Mouse (Mus musculus) layer of hippocampus, adult 9-10 months (tissue): ENCODE data around the gene Traf3.

Experiments used
- DNase-seq: peaks from one replicate; pipeline ENCODE4 v3.0.0; 2022; ENCODE audit warnings: low spot score

The Traf3 gene

DNA sequence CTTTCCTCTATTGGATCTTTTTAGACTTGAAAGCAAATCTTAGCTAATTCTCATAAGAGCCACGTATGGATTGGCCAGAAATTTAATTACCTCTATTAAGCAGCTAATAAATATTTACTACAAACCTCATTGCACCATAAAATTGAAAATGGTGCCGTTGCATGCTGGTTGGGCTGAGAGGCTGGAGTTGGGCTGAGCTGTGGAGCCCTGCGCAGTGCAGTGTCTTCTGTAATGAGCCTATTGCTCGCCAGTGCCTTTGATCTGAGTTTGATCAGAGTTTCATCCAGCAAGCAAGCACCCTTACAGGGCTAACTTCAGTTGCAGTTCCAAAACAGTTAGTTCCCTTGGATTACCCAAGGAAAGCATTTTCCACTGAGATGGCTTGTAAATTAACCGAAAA lies 12.2 kb upstream of the Traf3 start:
- DNase-seq, result no peak

GRCm38 (mm10) chr12:111154641-111155040 lies 11.5 kb upstream of the Traf3 start:
- DNase-seq, result no peak

DNA sequence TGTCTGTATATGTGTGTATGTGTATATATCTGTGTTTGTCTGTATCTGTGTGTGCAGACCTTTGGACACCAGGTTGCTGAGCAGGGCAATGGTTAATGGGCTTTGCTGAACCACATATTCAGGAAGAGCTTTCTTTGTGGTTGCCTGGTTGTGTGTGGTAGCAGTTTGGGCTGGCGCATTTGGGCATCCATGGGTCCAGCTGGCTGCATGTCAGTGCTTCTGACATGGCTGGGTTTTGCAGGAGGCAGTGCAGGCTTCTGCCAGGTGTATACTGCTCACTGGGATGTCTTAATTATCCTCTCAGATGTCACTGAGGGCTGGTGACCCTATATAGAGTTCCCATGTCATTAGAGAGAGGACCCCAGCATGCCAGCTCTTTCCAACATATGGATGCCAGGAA lies 10.4 kb upstream of the Traf3 start:
- DNase-seq, result no peak

- DNase-seq, result no peak
Observed at GRCm38 (mm10) chr12:111159659-111160428, 6.3 kb upstream of the Traf3 start.

DNA sequence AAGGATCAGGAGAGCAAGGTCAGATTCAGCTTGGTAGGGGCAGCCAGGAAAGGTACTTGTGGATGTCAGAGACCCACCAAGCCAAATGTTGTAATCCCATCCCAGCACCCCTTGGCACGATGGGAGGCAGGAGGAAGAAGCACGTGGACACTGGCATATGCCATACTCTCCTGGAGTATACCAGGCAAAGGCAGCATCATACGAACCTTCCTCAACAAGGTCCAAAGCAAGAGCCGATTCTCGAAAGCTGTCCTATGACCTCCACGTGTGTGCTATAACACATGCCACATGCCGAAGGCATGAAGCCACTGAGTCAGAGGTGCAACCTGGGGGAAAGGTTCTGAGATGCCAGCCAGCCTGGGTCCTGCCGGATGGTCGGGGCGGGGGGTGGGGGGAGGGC lies 5.3 kb upstream of the Traf3 start:
- no peak for DNase-seq

DNA sequence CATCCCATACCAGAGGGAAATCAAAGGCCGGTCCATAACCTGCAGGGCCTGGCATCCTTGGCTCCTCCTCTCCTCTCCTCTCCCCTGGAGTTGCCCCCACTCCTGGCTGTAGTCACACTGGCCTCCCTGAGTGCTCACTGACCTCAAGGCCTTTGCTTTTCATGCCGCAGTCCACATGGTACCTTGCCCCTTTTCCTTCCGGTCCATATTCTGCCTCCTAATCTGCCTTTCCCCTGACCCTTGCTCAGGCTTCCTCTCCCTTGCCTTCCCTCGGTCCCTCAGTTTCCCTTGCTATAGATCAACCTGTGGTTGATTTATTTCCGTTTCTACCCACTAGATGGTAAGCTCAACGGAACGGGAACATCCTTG lies 4.2 kb upstream of the Traf3 start:
- DNase-seq, result no peak

- DNase-seq, result no peak
Observed at GRCm38 (mm10) chr12:111162312-111163061, 3.7 kb upstream of the Traf3 start.

DNA sequence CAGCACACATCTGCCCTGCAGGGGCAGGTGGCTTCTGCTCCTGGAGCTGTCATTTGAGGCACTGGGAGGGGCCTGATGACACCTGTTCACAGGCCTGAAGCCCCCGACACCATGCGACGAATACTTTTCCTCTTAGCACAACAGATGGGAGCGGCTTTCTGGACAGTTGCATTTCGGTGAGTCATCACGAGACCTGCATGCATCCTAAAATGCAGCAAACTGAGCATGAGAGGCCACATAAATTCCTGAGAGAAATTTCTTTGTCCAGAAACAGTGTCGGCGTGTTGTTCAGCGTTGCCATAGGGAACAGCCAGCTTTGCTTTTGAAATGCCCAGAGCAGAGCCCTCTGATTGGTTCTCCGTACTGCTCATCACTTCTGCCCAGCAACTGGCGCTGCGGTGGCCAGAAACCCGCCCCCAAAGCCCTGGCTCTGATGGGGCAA lies 1.8 kb upstream of the Traf3 start:
- DNase-seq, result peak; percentile 90

DNA sequence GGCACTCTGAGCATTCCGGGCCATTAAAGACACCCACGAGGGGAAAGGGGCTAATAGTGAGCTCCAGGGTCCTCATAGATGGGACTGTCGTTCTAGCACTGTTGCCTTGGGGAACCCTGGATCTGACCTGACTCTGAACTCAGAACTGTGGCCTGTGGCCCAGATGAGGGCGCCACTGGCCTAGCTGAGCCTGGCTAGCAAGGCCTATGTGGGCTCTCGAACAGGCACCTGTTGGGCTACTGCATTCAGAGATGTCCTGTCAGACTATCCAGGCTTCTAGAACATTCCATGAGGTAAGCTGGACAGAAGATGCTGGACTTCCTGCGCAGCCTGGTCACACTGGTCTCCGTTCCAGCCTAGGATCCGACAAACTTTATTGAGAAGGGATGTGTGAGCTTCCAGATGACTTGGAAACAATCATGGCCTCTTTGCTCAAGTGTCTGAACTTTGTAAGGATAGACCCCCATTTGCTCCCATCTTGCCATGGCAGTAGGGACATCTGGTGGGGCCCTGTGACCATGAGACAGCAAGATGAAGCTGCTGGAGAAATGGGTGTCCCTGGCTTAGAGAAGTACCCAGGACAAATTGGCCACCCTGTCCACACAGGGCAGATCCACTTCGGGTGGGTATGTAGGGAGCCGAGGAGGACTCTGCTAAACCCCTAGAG lies 891 bp upstream of the Traf3 start:
- DNase-seq, result no peak

DNA sequence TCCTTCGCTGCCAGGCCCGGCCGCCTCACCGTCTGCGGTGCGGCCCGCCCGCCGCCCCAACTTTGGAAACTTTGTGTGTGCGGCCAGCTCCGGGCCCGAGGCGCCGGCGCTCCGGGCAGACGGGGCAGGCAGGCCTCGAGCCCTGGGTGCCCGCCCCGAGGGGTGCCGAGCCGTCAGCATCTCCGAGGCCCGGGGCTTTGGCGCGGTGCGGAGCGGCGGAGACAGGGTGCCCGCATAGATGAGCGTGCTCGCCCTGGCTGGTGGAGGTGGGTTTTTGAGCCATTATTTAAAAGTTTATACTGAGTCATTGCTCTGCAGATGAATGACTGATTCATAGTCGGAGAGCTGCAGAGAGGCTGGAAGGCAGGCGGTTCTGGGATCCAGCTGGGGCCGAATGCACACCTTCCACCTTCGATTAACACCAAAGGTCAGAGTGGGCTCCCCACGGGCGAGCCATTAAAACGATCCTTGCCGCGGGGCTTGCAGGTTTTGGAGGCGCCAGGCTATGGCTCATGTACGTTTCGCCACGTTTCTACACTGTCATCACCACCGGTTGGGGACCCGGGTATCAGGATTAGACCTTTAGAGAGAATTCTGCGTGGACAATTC lies 615 bp downstream of the Traf3 start:
- DNase-seq, result no peak

DNA sequence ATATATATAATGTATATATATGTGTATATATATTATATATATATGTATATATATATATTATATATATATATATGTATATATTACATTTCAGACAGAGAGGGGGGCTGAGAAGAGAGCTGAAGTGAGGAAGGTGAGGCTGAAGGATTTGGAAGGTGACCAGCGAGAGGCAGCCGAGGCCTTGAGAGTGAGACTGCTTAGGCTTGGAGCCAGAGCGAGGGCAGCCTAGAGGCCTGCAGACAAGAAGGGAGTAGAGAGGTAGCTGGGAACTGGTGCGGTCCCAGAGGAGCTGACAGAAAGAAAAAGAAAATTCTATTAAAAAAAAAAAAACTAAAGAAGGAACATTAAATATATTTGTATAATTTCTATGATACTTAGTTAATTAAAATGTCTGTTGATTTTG lies 2.7 kb downstream of the Traf3 start:
- no peak for DNase-seq

GRCm38 (mm10) chr12:111178772-111179171 lies 12.6 kb downstream of the Traf3 start:
- no peak for DNase-seq

- DNase-seq, result no peak
Observed at GRCm38 (mm10) chr12:111181848-111182247, 15.7 kb downstream of the Traf3 start.

DNA sequence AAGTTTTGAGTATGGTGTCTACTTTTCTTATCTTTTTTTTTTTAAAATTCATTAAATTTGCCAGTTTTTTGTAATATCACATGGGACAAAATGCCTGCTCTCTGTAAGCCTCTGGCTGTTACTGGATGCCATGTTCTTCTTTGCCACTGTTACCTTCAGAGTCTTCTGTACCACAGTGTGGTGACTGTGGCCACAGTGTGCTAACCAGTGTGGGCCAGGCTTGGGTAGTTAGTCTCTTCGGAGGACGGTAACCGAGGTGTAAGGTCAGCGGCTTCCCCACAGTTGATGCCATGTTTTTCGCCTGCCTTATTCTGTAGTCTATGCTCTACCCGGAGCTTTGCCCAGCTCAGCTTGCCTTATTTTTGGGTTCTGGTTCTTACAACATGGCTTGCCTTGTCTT lies 16.2 kb downstream of the Traf3 start:
- no peak for DNase-seq

GRCm38 (mm10) chr12:111184476-111184875 lies 18.3 kb downstream of the Traf3 start, which contains the start of gene 4930595D18Rik:
4930595D18Rik (minus strand) TSS chr12:111184491.
- DNase-seq, result no peak

GRCm38 (mm10) chr12:111186986-111187385 lies 20.8 kb downstream of the Traf3 start:
- DNase-seq, result no peak

- no peak for DNase-seq
Observed at GRCm38 (mm10) chr12:111188295-111188694, 22.1 kb downstream of the Traf3 start.

GRCm38 (mm10) chr12:111190355-111190754 lies 24.2 kb downstream of the Traf3 start:
- DNase-seq, result no peak

GRCm38 (mm10) chr12:111190891-111191290 lies 24.7 kb downstream of the Traf3 start:
- DNase-seq, result no peak

- DNase-seq, result no peak
Observed at GRCm38 (mm10) chr12:111192777-111193176, 26.6 kb downstream of the Traf3 start.

DNA sequence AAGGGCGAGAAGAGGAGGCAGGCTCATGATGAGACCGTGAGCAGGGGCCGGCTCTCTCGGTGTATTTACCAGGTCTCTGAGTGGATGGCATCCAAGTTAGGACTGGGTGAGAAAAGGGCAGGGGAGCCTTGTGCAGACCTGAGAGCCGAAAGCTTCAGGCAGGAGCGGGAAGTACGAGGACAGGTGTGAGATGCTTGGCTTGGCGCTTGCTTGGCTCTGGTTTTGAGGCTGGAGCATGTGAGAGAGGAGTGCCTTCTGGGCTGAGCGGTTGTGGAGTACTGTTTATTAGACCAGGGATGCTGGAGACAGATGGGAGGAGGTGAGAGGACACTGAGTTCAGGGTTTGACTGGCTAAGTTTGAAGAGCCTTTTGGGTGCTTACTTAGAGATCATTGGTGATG lies 27.2 kb downstream of the Traf3 start:
- no peak for DNase-seq

DNA sequence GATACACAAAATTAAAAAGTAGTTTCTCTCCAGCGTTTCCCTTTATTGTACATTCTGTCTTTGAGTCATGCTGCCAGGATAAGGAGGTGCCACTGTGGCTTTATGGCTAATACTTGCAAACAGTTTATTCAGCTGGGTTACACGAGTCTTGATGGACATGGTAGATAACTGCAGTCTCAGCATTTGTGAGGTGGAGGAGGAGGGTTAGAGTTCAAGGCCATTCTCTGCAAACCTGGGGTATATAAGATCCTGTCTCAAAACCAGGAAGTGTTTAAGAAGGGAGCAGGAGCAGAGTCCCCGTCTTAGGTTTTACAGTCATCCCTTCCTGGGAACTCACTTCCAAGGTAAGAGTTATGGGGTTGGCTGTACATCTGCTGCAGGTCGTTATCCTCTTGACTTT lies 30.4 kb downstream of the Traf3 start:
- DNase-seq, result no peak

DNA sequence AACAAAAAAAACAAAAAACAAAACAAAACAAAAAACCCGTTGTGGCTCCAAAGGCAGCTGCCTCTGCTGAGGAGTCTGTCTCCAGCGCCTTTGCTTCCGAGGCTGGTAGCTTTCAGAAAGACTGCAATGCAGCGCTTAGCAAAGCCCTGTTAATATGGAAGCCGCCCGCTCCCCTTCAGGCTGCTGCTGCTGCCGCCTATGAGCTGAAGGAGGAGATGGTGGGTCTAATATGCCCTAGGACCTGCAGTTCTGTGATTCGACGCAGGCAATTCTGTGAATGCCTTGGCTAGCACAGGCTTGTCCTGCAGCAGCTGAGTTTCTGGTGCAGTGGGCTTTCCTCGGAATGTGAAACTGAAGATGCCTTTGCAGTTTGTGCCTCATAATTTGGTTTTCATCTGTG lies 36.9 kb downstream of the Traf3 start:
- no peak for DNase-seq
